Mouse (Mus musculus): Measurements from ENCODE around the gene Gm10428.

Gm10428 gene

GRCm38 (mm10) chr11:62788935-62789616 lies 36.2 kb downstream of the Gm10428 start, which contains the start of gene Zfp286:
Gene Zfp286 (minus strand): TSS chr11:62789462.
- peak; percentile 98 for DNase-seq (ENCODE audit: low read depth, low spot score)

DNA sequence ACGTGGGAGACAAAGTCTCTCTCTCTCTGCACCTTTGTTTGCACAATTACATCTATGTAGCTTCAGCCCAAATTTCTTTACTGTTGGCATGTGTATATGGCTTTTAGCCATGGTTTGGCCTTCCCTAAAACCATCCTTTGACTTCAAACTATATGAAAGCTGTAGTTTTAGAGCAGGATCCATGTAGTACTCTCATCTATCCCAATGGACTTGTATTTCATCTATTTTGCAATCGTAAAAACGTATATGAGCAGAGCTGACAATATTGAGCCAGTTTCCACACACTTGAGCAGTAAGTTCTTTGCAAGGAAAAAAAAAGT lies 36.7 kb downstream of the Gm10428 start:
- no peak for DNase-seq (ENCODE audit: low read depth, low spot score)
